Mouse (Mus musculus) ES-Bruce4 (cell line): ENCODE measurements around the gene Dagla. TPM values are rescaled to one million over a fixed set of nuclear protein-coding genes. Genes with fewer than 3 reads are reported as not detected.

Experiments used
- H3K27ac ChIP-seq: 2 replicates; pipeline ENCODE4 v1.5.1; 2012; ENCODE audit warnings: low read length, inconsistent platforms; ENCODE audit not compliant: insufficient read depth
- H3K27me3 ChIP-seq: 2 replicates; pipeline ENCODE4 v1.6.1; 2012; ENCODE audit warnings: mild to moderate bottlenecking, low read length, inconsistent platforms; ENCODE audit not compliant: control insufficient read depth, poor library complexity, insufficient read depth, severe bottlenecking
- H3K36me3 ChIP-seq: 2 replicates; pipeline ENCODE4 v1.6.1; 2012; ENCODE audit warnings: inconsistent platforms, mild to moderate bottlenecking, low read length, moderate library complexity; ENCODE audit not compliant: control insufficient read depth, poor library complexity, insufficient read depth, severe bottlenecking
- H3K4me1 ChIP-seq: one replicate; pipeline ENCODE4 v1.8.1; 2011; ENCODE audit warnings: low read length; ENCODE audit not compliant: control insufficient read depth, insufficient read depth
- H3K4me3 ChIP-seq: 2 replicates; pipeline ENCODE4 v1.5.1; 2011; ENCODE audit warnings: low read depth, mild to moderate bottlenecking, low read length
- H3K9ac ChIP-seq: 2 replicates; pipeline ENCODE4 v1.6.1; 2012; ENCODE audit warnings: low read depth, mild to moderate bottlenecking, inconsistent platforms; ENCODE audit not compliant: poor library complexity, severe bottlenecking
- H3K9me3 ChIP-seq: replicated peaks from 2 replicates; pipeline ENCODE4 v1.6.1; 2012; ENCODE audit warnings: mild to moderate bottlenecking, low read length, inconsistent platforms; ENCODE audit not compliant: control insufficient read depth, poor library complexity, insufficient read depth, severe bottlenecking
- CTCF ChIP-seq: IDR thresholded peaks from one replicate; pipeline ENCODE4 v1.8.1; 2011; ENCODE audit warnings: low read depth, low read length
- EP300 ChIP-seq: IDR thresholded peaks from 2 replicates; pipeline ENCODE4 v1.6.1; 2011; ENCODE audit warnings: low read depth, low read length; ENCODE audit not compliant: insufficient read depth
- POLR2A ChIP-seq: IDR thresholded peaks from one replicate; pipeline ENCODE4 v1.8.1; 2011; ENCODE audit warnings: low read length; ENCODE audit not compliant: insufficient read depth
- polyA plus RNA-seq: library from polyadenylated mRNA; stranded (reverse); fragments of >200 nt; gene quantifications from 2 replicates; pipeline ENCODE4 v1.2.4, GENCODE M21; 2011; ENCODE audit warnings: low read depth; ENCODE audit not compliant: missing spikeins, insufficient read depth, insufficient read length

Dagla gene
- polyA plus RNA-seq, 1 experiment: 1.2 TPM

DNA sequence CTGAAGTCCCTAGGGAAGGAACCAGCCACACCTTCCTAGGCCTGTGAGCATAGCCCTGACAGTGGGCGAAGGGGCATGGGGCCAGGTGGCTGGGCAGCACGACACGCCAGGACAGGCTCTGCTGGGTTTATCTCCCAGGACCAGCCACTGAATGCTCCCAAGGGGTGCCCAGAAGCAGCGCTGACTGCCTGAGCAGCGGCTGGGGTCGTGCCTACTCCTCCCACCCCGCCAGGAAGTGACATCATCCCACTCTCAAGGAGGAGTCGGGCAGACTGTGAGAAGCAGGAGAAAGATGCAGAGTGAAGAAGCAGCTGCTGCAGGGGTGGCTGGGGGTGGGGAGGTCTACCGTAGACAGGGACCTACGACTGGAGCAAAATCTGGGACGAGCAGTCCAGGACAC, 31.9 kb downstream of the Dagla start:
- Histone ChIP-seq H3K9me3 (no peaks in the 10 kb centered on the region), H3K9ac (no peak overlapping the region), H3K27me3 (no peaks in the 10 kb centered on the region), H3K36me3 (no peaks in the 10 kb centered on the region), H3K27ac (no peak overlapping the region), H3K4me3 (peak overlapping the region; percentile 26; the same call in 1 of the 2 replicates), H3K4me1 (peaks cover 14% of the 10 kb centered on the region)
- TF ChIP-seq EP300 (0 out of 2 replicates have a peak, but pooled peaks have one; percentile 21), POLR2A (peak; percentile 37), CTCF (no peak)

GRCm38 (mm10) chr19:10271592-10271991, 33.1 kb downstream of the Dagla start:
- Histone ChIP-seq H3K4me3 (no peak overlapping the region), H3K9me3 (no peaks in the 10 kb centered on the region), H3K9ac (no peak overlapping the region), H3K27ac (no peak overlapping the region), H3K4me1 (peaks cover 10% of the 10 kb centered on the region), H3K36me3 (no peaks in the 10 kb centered on the region), H3K27me3 (no peaks in the 10 kb centered on the region)
- no peak for TF ChIP-seq CTCF
- TF ChIP-seq POLR2A: no peak
- no peak for TF ChIP-seq EP300

DNA sequence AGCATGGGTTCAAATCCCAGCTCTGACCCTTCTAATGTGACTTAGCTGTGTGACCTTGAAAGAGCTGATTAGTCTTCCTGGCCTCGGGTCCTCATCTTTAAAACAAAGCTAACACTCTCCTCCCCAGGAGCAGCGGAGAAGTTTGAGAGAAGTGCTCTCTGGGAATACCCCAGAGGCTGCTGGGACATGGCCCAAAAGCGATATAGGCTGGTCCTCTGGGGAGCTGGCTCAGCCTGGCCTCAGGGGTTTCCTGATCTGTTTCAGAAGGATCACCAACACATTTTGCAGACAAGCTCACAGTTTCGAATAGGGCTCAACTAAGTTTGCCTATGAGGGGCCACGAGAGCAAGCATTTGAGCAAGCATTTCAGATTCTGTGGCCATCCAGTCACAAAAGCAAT, 34.3 kb downstream of the Dagla start:
- no peaks in the 10 kb centered on the region for H3K36me3 ChIP-seq
- H3K9me3 ChIP-seq: no peaks in the 10 kb centered on the region
- TF ChIP-seq EP300 (no peak), POLR2A (no peak), CTCF (no peak)

DNA sequence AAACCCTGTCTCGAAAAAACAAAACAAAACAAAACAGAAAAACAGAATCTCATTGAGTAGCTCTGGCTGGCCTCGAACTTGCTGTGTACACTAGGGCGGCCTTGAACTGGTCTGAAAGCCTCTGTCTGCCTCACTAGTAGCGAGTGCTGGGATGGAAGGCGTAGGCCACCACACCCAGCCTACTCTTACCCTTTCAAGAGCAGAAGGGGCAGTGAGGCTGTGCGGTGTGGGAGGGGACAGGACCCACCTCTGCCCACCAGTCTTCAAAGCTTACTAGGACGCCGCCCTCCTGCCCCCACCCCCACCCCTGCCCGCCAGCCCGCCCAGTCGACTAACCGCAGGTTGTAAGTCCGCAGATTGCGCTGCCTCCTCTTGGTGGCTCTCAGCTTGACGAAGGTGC, 35.8 kb downstream of the Dagla start:
- Histone ChIP-seq H3K36me3 (no peaks in the 10 kb centered on the region), H3K9ac (no peak overlapping the region), H3K4me1 (peaks cover 12% of the 10 kb centered on the region), H3K4me3 (peak overlapping the region; percentile 11; the same call in 1 of the 2 replicates), H3K27ac (no peak overlapping the region), H3K27me3 (no peaks in the 10 kb centered on the region), H3K9me3 (no peaks in the 10 kb centered on the region)
- TF ChIP-seq EP300: no peak
- TF ChIP-seq POLR2A: no peak
- TF ChIP-seq CTCF: no peak

More for the DNA sequence above, 34.3 kb downstream of the Dagla start:
- Histone ChIP-seq H3K4me1 (peaks cover 5% of the 10 kb centered on the region), H3K4me3 (no peak overlapping the region), H3K27me3 (no peaks in the 10 kb centered on the region), H3K9ac (no peak overlapping the region), H3K27ac (no peak overlapping the region)

DNA sequence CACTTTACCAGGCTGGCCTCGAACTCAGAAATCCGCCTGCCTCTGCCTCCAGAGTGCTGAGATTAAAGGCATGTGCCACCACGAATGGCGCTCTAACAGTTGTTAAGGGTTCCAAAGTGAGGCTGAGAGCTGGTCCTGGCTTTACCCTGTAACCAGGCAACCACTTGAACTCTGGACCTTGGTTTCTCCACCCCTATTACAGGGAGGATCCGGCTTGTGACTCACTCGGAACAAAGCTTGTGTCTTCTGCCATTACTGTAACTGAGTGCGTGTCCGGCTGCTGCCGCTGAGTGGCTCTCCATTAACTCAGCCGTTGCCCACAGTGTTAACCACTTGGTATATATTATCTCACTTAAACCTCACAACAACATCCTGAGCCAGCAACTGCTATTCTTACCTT, 36.7 kb downstream of the Dagla start:
- Histone ChIP-seq H3K36me3 (no peaks in the 10 kb centered on the region), H3K4me3 (no peak overlapping the region), H3K9ac (no peak overlapping the region), H3K9me3 (no peaks in the 10 kb centered on the region), H3K4me1 (peaks cover 9% of the 10 kb centered on the region), H3K27me3 (no peaks in the 10 kb centered on the region), H3K27ac (peak overlapping the region; percentile 90)
- TF ChIP-seq EP300: peak; percentile 69; the same call in 1 of the 2 replicates
- no peak for TF ChIP-seq CTCF
- TF ChIP-seq POLR2A: no peak

DNA sequence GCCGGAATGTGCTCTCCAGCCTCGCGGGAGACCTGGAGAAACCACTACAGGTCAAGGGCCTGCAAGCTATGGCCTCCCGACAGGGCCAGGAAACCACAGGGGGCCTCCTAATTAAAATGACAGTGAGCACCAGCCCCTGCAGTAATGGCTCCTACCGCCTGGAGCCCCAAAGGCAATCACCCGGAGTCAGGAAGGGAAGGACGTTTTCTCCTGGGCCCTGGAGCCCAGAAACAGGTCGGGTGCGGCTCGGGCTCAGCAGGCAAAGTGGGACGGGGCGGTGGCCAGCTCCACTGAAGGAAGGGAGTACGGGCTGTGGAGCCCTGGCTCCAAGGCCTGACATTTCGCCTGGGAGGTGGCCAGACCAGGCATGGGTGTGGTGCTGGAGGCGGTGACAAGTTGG, 37.6 kb downstream of the Dagla start:
- Histone ChIP-seq H3K9me3 (no peaks in the 10 kb centered on the region), H3K9ac (no peak overlapping the region), H3K27ac (peak overlapping the region; percentile 90), H3K27me3 (no peaks in the 10 kb centered on the region), H3K36me3 (no peaks in the 10 kb centered on the region), H3K4me3 (0 out of 2 replicates have a peak overlapping the region, but pooled peaks have one; percentile 5), H3K4me1 (peaks cover 9% of the 10 kb centered on the region)
- TF ChIP-seq EP300 (peak; percentile 75), POLR2A (no peak), CTCF (no peak)
